Comparison of ENCODE assay signal across 21 mouse cellular contexts in the genomic region with DNA sequence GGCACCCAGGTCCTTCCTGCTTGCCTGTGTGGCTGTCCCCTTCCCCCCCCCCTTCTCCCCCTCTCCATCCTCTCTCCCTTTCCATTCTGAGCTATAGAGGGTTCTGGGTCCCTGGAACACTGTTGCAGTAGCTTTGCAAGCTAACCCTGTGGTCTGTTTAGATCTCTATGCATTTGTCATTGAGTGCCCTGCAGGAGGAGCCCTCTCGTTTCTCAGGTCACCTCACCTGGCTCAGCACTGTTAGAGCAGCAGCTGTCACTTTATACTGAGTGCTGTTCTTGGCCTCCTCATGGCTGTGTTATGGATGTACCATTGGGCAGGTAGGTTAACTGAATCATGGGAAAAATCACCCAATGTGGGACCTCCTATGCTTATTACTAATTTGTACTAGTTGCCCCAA.
DNase-seq lines count a peak whose midpoint lies in the region; ATAC-seq and TF ChIP-seq lines count a peak whose summit lies in the region.
"Had no signal": no experiment of that assay in that cellular context is flagged by ENCODE, and none has a peak within 500 bp of the region (broad histone marks: within the 10 kb centered on the region; RNA-seq: fewer than 3 reads in every experiment).

No protein-coding gene starts in this region.

- WGBS in liver, embryonic 14.5 days (ENCODE audit: insufficient replicate concordance): 13% methylated on average over 1 of the region's 1 CpGs
- 22% methylated on average over 1 of the region's 1 CpGs for WGBS in liver, embryonic 12.5 days (ENCODE audit: insufficient replicate concordance)
- WGBS in midbrain, embryonic 11.5 days: 48% methylated on average over 1 of the region's 1 CpGs
- WGBS in midbrain, postnatal 0 days: 55% methylated on average over 1 of the region's 1 CpGs
- WGBS in intestine, embryonic 16.5 days: 42% methylated on average over 1 of the region's 1 CpGs

- H3K9ac ChIP-seq in liver, embryonic 14.5 days (replicated peaks): no peak overlapping the region
- no peak overlapping the region for H3K9ac ChIP-seq in liver, embryonic 12.5 days
- H3K9ac ChIP-seq in midbrain, embryonic 11.5 days (ENCODE audit: low read length): no peak overlapping the region
- no peak overlapping the region for H3K9ac ChIP-seq in midbrain, postnatal 0 days (replicated peaks; ENCODE audit: low read length, poor library complexity, severe bottlenecking)
- no peak overlapping the region for H3K9ac ChIP-seq in intestine, embryonic 16.5 days (ENCODE audit: low read depth, low read length)
- H3K9ac ChIP-seq: embryonic facial prominence, embryonic 12.5 days; forebrain, embryonic 15.5 days; heart, embryonic 12.5 days; hindbrain, embryonic 14.5 days had no signal

- no peaks in the 10 kb centered on the region for H3K27me3 ChIP-seq in liver, embryonic 14.5 days (ENCODE audit: control insufficient read depth, insufficient read depth, low read length)
- H3K27me3 ChIP-seq in liver, embryonic 12.5 days (replicated peaks): 0 out of 2 replicates have a peak, but pooled peaks cover 8% of the 10 kb centered on the region
- H3K27me3 ChIP-seq in midbrain, embryonic 11.5 days (ENCODE audit: control insufficient read depth, insufficient read depth, low read length): no peaks in the 10 kb centered on the region
- H3K27me3 ChIP-seq in midbrain, postnatal 0 days (ENCODE audit: insufficient read depth, low read length): no peaks in the 10 kb centered on the region
- H3K27me3 ChIP-seq in intestine, embryonic 16.5 days (replicated peaks; ENCODE audit: control insufficient read depth, insufficient read depth, low read length): no peaks in the 10 kb centered on the region
- H3K27me3 ChIP-seq: forebrain, embryonic 15.5 days had no signal

- no peak overlapping the region for H3K4me2 ChIP-seq in liver, embryonic 14.5 days (ENCODE audit: low read depth)
- no peak overlapping the region for H3K4me2 ChIP-seq in liver, embryonic 12.5 days
- H3K4me2 ChIP-seq in midbrain, embryonic 11.5 days: no peak overlapping the region
- H3K4me2 ChIP-seq in midbrain, postnatal 0 days (ENCODE audit: low read depth, low read length, poor library complexity, severe bottlenecking): no peak overlapping the region
- H3K4me2 ChIP-seq in intestine, embryonic 16.5 days (ENCODE audit: low read depth, low read length): no peak overlapping the region
- H3K4me2 ChIP-seq: embryonic facial prominence, embryonic 12.5 days; forebrain, embryonic 15.5 days; heart, embryonic 12.5 days; hindbrain, embryonic 14.5 days had no signal

- TF ChIP-seq CTCF in liver, embryonic 14.5 days (IDR thresholded peaks at IDR 0.05; ENCODE audit: low read depth): peak; percentile 11; the same call in 1 of the 2 replicates
- no peak for TF ChIP-seq CTCF in midbrain, postnatal 0 days (IDR thresholded peaks at IDR 0.05)

- no peak overlapping the region for H3K4me3 ChIP-seq in liver, embryonic 14.5 days (ENCODE audit: insufficient read depth in 1 of 2, low read depth in 2 of 2, low read length in 2 of 2)
- H3K4me3 ChIP-seq in liver, embryonic 12.5 days: no peak overlapping the region
- no peak overlapping the region for H3K4me3 ChIP-seq in midbrain, embryonic 11.5 days (ENCODE audit: low read depth, low read length)
- H3K4me3 ChIP-seq in midbrain, postnatal 0 days (ENCODE audit: low read depth, low read length): no peak overlapping the region
- H3K4me3 ChIP-seq in intestine, embryonic 16.5 days (ENCODE audit: low read length): no peak overlapping the region
- H3K4me3 ChIP-seq: embryonic facial prominence, embryonic 12.5 days; forebrain, embryonic 15.5 days; heart, embryonic 12.5 days; hindbrain, embryonic 10.5 days had no signal

- no peak for DNase-seq in liver, embryonic 14.5 days (ENCODE audit: low read depth in 3 of 3, low spot score in 3 of 3)
- DNase-seq in midbrain, embryonic 11.5 days (ENCODE audit: low spot score, missing footprints): peak; percentile 56
- DNase-seq in midbrain, postnatal 0 days (ENCODE audit: low spot score): no peak
- DNase-seq in urinary bladder, adult 18-20 months (ENCODE audit: low spot score in 2 of 2): no peak
- DNase-seq in spleen, postnatal 4 days (ENCODE audit: low spot score in 2 of 2): no peak
- DNase-seq: adrenal gland, postnatal 10 days; B cell, adult 2 months; cerebellum, adult 11 months; cerebellum, adult 8-10 months; cerebellum, postnatal 14 days; embryo, embryonic 11 days; gastrocnemius, postnatal 10 days had no signal

- no peaks in the 10 kb centered on the region for H3K36me3 ChIP-seq in liver, embryonic 14.5 days (replicated peaks; ENCODE audit: control insufficient read depth, insufficient read depth, low read depth)
- H3K36me3 ChIP-seq in liver, embryonic 12.5 days: no peaks in the 10 kb centered on the region
- no peaks in the 10 kb centered on the region for H3K36me3 ChIP-seq in midbrain, embryonic 11.5 days (ENCODE audit: control insufficient read depth, insufficient read depth, low read length)
- no peaks in the 10 kb centered on the region for H3K36me3 ChIP-seq in midbrain, postnatal 0 days (ENCODE audit: insufficient read depth, low read length)
- H3K36me3 ChIP-seq in intestine, embryonic 16.5 days (ENCODE audit: control insufficient read depth, insufficient read depth, low read length): no peaks in the 10 kb centered on the region
- H3K36me3 ChIP-seq: embryonic facial prominence, embryonic 12.5 days; forebrain, embryonic 15.5 days; G1E; heart, embryonic 12.5 days; hindbrain, embryonic 10.5 days had no signal

- no peaks in the 10 kb centered on the region for H3K9me3 ChIP-seq in liver, embryonic 14.5 days (ENCODE audit: control insufficient read depth, low read length)
- H3K9me3 ChIP-seq in liver, embryonic 12.5 days (replicated peaks): no peaks in the 10 kb centered on the region
- no peaks in the 10 kb centered on the region for H3K9me3 ChIP-seq in midbrain, embryonic 11.5 days (ENCODE audit: control insufficient read depth, low read length)
- no peaks in the 10 kb centered on the region for H3K9me3 ChIP-seq in midbrain, postnatal 0 days (ENCODE audit: low read length)
- H3K9me3 ChIP-seq in intestine, embryonic 16.5 days (ENCODE audit: control insufficient read depth, low read length): no peaks in the 10 kb centered on the region
- H3K9me3 ChIP-seq: embryonic facial prominence, embryonic 12.5 days; forebrain, embryonic 15.5 days; heart, embryonic 12.5 days; hindbrain, embryonic 10.5 days had no signal

- TF ChIP-seq EP300 in liver, embryonic 14.5 days (IDR thresholded peaks at IDR 0.05; ENCODE audit: low read depth): no peak

- no peak for ATAC-seq in liver, embryonic 14.5 days (ENCODE audit: insufficient read depth)
- ATAC-seq in liver, embryonic 12.5 days: no peak
- no peak for ATAC-seq in midbrain, embryonic 11.5 days (ENCODE audit: low FRiP score)
- no peak for ATAC-seq in midbrain, postnatal 0 days (ENCODE audit: low FRiP score)
- ATAC-seq in intestine, embryonic 16.5 days: 0 out of 2 replicates have a peak, but pooled peaks have one; percentile 42
- ATAC-seq: CD4-positive, CD25-positive, alpha-beta regulatory T cell, adult 4 months; forebrain, embryonic 15.5 days had no signal

- H3K4me1 ChIP-seq in liver, embryonic 14.5 days (replicated peaks; ENCODE audit: control insufficient read depth in 2 of 2, insufficient read depth in 2 of 2, low read length in 1 of 2): no peaks in the 10 kb centered on the region
- no peaks in the 10 kb centered on the region for H3K4me1 ChIP-seq in liver, embryonic 12.5 days
- no peaks in the 10 kb centered on the region for H3K4me1 ChIP-seq in midbrain, embryonic 11.5 days (ENCODE audit: control insufficient read depth, insufficient read depth, low read length)
- H3K4me1 ChIP-seq in midbrain, postnatal 0 days (ENCODE audit: insufficient read depth, low read length): no peaks in the 10 kb centered on the region
- no peaks in the 10 kb centered on the region for H3K4me1 ChIP-seq in intestine, embryonic 16.5 days (ENCODE audit: control insufficient read depth, insufficient read depth, low read length)
- H3K4me1 ChIP-seq: embryonic facial prominence, embryonic 12.5 days; forebrain, embryonic 15.5 days; heart, embryonic 12.5 days; hindbrain, embryonic 10.5 days had no signal

- no peak overlapping the region for H3K27ac ChIP-seq in liver, embryonic 14.5 days
- no peak overlapping the region for H3K27ac ChIP-seq in liver, embryonic 12.5 days
- no peak overlapping the region for H3K27ac ChIP-seq in midbrain, embryonic 11.5 days (ENCODE audit: low read depth, low read length)
- no peak overlapping the region for H3K27ac ChIP-seq in midbrain, postnatal 0 days (ENCODE audit: low read depth, low read length)
- H3K27ac ChIP-seq in intestine, embryonic 16.5 days (ENCODE audit: low read length): no peak overlapping the region
- H3K27ac ChIP-seq: embryonic facial prominence, embryonic 12.5 days; forebrain, embryonic 15.5 days; hindbrain, embryonic 10.5 days; hindbrain, embryonic 14.5 days had no signal
